Mouse (Mus musculus) midbrain, embryonic 10.5 days (tissue): ENCODE measurements at regions not wholly inside any gene's neighbourhood (a gene's known extent, or its start where the extent isn't known, plus 50 kb on each side); places are given as distances from the start of the nearest gene placed in this dataset.

Source experiments
- DNase-seq: peaks from one replicate; pipeline ENCODE4 v3.0.0-alpha.2; 2017; ENCODE audit warnings: low spot score
- H3K27ac ChIP-seq: fragments of 300-500 bp; sonication (generic); replicated peaks from 2 replicates; pipeline ENCODE4 v1.5.1; 2016; ENCODE audit warnings: mild to moderate bottlenecking
- H3K27me3 ChIP-seq: fragments of 300-500 bp; sonication (generic); 2 replicates; pipeline ENCODE4 v1.6.1; 2016; ENCODE audit warnings: low read depth, mild to moderate bottlenecking; ENCODE audit not compliant: poor library complexity, severe bottlenecking
- H3K36me3 ChIP-seq: fragments of 300-500 bp; sonication (generic); 2 replicates; pipeline ENCODE4 v1.6.1; 2016; ENCODE audit warnings: mild to moderate bottlenecking, moderate library complexity
- H3K4me1 ChIP-seq: fragments of 300-500 bp; sonication (generic); 2 replicates; pipeline ENCODE4 v1.6.1; 2016
- H3K4me3 ChIP-seq: fragments of 300-500 bp; sonication (generic); 2 replicates; pipeline ENCODE4 v1.5.1; 2016; ENCODE audit warnings: mild to moderate bottlenecking, moderate library complexity
- H3K9me3 ChIP-seq: fragments of 300-500 bp; sonication (generic); replicated peaks from 2 replicates; pipeline ENCODE4 v1.6.1; 2016; ENCODE audit warnings: mild to moderate bottlenecking
- WGBS: fragments of 180-500 bp; shearing (Covaris S2); methylation state at CpG from one replicate; pipeline ENCODE4 v1.1.7; 2016; 5-methylcytosine and 5-hydroxymethylcytosine counted together

DNA sequence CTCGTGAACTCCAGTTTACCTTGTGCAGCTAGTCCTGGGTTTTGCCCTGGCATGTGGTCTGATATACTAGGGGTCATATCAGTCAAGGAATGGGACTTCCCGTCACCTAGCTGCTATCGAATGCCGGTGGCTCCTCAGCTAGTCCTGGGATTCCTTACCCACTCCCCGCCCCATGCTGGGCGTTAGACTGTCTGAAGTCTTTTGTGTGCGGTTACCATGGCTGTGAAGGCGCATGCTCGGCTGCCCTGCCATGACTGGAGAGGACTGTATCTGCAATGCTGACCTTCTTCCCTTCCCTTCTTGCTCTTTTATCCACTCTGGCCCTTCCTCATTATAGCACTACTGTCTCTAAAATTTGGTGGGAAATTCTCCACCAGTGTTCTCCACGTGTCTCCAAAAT, 210.3 kb upstream of the Pfn2 start:
- Histone ChIP-seq H3K36me3 (no peaks in the 10 kb centered on the region), H3K27ac (0 out of 2 replicates have a peak overlapping the region, but pooled peaks have one; percentile 34), H3K27me3 (no peaks in the 10 kb centered on the region), H3K4me3 (no peak overlapping the region), H3K9me3 (no peaks in the 10 kb centered on the region), H3K4me1 (peaks cover 12% of the 10 kb centered on the region)
- WGBS: 29% methylated on average over 10 of the region's 10 CpGs
- DNase-seq: peak; percentile 49

DNA sequence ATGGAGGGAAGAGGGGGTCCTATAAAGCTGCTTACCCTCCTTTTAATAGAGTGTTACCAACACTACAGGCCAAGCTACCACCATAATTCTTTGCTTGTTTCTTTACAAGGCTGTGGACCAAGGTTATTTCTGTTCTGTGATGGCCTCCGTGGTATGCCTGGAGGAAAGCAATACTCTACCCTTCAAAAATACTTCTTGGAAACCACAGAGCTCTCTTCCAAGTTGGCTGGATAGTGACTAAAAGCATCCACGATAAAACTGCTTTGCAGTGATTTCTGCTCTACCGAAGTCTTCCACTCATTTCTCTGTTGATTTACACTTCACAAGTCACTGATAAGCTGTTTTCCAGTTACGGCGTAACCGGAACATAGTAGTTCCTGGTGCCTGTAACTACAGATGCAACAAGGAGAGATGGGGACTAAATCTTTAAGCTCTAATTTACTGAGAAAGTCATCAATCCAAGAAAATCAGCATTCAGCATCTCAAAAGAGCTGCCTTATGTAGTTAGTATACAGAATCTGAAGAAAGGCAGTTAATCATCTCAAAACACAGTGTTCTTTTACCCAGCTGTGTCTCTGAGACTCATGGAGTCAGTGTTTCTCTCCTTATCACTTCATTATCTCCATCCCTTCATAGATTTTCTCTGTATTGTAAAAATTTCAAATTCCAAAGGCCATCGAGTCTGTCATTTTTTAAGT, 216.1 kb upstream of the Pfn2 start:
- Histone ChIP-seq H3K9me3 (no peaks in the 10 kb centered on the region), H3K27me3 (no peaks in the 10 kb centered on the region), H3K4me1 (peaks cover 6% of the 10 kb centered on the region), H3K27ac (no peak overlapping the region), H3K4me3 (no peak overlapping the region), H3K36me3 (no peaks in the 10 kb centered on the region)
- no peak for DNase-seq
- 94% methylated on average over 7 of the region's 7 CpGs for WGBS

DNA sequence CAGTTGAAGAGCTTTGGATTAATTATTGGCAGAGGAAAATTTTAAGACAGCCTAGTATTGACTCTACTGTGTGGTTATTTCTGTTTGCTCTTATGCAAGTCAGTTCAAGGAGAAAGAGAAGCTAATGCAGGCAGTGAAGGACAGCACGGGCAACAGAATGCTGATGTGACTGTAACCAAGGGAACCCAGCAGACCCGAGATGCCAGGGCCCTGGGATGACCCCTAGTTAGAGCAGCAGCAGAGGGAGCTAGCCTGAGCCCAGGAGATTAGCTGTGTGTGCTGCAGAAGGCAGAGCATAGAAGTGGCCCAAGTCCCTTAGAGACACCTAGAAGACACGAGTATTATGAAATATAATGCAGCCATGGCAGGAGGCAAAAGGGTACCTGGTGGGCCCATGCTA, 223.7 kb upstream of the Pfn2 start:
- peak; percentile 33 for DNase-seq
- WGBS: 33% methylated on average over 3 of the region's 3 CpGs

DNA sequence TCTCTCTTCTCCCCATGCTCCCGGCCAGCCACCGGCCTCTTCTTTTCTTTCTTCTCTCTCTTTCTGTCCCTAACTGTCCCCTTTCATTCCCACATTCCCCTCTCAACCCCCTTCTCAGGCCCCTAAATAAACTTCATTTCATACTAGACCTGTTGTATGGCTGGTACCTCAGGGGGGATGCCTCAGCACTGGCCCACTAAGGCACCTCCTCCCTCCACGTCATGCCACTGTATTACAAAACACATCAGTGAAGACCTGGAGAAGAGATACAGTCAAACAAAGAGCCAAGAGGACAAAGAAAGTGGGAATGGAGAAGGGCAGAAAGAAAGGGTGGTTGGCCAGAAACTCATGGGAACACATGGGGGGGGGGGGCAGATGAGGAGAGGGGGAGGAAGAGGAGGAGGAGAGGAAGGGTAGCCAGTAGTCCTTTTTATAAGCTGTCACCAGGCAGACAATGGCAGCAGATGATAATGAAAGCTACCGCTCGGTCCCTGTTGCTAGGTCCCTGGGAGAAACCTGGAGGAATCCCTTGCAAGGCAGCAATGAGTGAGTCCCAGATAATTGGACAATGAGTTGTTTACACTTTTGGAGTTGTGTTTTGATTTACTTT, 224.5 kb upstream of the Pfn2 start:
- peaks cover 24% of the 10 kb centered on the region for H3K4me1 ChIP-seq
- no peaks in the 10 kb centered on the region for H3K9me3 ChIP-seq
- no peaks in the 10 kb centered on the region for H3K27me3 ChIP-seq
- DNase-seq: peak; percentile 50
- peak overlapping the region; percentile 80 for H3K27ac ChIP-seq
- 0 out of 2 replicates have a peak overlapping the region, but pooled peaks have one; percentile 9 for H3K4me3 ChIP-seq
- no peaks in the 10 kb centered on the region for H3K36me3 ChIP-seq
- 35% methylated on average over 5 of the region's 5 CpGs for WGBS

More for the DNA sequence above, 223.7 kb upstream of the Pfn2 start:
- H3K9me3 ChIP-seq: no peaks in the 10 kb centered on the region
- H3K36me3 ChIP-seq: no peaks in the 10 kb centered on the region
- peak overlapping the region; percentile 80; the same call in 1 of the 2 replicates for H3K27ac ChIP-seq
- H3K4me3 ChIP-seq: no peak overlapping the region
- H3K4me1 ChIP-seq: peaks cover 24% of the 10 kb centered on the region
- H3K27me3 ChIP-seq: no peaks in the 10 kb centered on the region

DNA sequence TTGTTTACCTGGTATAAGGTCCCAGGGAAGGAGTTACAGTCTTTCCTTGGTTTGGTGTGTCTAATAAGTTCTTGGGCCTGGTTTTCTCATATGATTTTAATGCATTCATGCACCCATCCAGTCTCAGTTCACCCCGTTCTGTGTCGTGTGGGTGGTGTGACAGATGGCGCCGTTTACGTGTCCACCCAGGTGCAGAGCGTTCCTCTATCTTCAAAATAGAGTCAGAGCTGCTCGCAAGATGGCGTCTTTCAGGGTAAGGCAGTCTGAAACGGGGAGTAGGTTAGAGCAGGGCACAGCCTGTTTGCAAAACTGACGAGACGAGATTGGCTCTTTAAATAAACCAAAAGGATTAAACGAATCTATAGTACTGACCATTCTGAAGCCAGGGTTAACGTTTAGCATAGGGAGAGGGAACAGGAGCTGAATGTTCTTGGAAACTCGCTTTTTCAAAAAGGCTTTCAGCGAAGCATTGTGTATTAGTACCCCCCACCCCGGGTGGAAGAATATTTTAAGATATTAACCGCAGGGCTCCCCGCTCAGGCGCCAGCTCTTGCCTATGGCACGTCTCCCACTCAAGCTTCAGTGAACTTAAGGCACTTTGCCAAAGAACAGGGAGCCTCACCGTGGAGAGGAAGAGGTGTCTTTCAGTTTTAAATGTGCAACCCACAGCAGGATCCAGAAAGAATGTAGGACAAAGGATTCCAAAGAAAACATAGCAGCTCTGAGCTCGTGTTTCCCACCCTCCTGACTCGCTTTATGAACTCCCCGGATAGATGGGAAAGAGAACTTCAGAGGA, 241.7 kb upstream of the Pfn2 start:
- Histone ChIP-seq H3K4me3 (no peak overlapping the region), H3K36me3 (no peaks in the 10 kb centered on the region), H3K4me1 (no peaks in the 10 kb centered on the region), H3K27me3 (no peaks in the 10 kb centered on the region), H3K9me3 (no peaks in the 10 kb centered on the region), H3K27ac (no peak overlapping the region)
- no peak for DNase-seq
- WGBS: 90% methylated on average over 24 of the region's 24 CpGs

DNA sequence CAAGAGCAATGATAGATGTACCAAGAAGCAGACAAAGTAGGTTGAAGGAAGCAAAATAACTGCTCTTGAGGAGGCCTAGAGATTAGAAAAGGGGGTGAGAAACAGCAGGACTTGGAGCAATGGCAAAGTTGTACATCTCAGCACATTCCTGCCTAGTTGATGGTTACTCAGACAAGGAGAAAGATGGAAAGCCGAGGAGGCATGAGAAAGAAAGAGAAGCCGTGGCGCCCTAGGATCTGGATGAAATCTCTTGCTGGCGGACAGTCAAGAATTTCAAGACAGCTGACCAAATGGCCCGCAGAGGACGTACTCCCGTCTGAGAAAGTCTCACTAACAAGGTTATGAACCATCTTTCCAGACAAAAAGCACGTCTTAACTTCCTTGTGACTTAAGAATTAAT, 242.5 kb upstream of the Pfn2 start:
- no peaks in the 10 kb centered on the region for H3K36me3 ChIP-seq

DNA sequence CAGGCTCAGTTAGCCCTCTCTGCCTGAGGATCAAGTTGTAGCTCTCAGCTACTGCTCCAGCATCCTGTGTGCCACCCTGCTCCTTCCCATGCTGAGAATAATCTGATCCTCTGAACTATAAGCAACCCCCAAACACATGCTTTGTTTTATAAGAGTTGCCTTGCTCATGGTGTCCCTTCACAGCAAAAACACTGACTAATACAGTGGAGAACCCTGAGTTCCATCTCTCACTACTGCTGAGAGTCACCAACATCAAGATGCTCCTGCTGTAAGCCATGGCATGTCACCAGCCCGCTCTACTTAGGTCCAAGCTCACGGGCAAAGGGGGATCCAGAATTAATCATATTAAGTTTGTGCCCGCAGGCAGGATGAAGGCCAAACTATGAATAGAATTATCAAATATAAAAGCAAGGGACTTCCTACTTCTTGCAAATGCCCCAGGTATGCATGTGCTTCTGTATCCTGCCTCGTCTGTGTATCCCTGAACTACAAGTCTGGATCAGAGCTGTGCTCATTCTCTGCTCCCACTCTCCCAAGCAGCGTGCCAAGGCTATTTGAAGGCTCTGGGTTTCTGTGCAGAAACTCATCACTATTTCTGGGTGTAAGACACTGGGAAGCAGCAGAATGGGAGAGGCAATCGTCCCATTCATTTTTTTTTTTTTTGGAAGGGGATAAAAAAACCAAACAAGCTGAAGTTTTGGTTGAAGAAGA, 243.7 kb upstream of the Pfn2 start:
- DNase-seq: no peak
- H3K9me3 ChIP-seq: no peaks in the 10 kb centered on the region
- H3K27ac ChIP-seq: no peak overlapping the region
- H3K4me3 ChIP-seq: no peak overlapping the region
- no peaks in the 10 kb centered on the region for H3K36me3 ChIP-seq
- H3K4me1 ChIP-seq: no peaks in the 10 kb centered on the region
- 92% methylated on average over 6 of the region's 6 CpGs for WGBS
- H3K27me3 ChIP-seq: no peaks in the 10 kb centered on the region

More for the DNA sequence above, 242.5 kb upstream of the Pfn2 start:
- Histone ChIP-seq H3K4me1 (no peaks in the 10 kb centered on the region), H3K27me3 (no peaks in the 10 kb centered on the region), H3K27ac (no peak overlapping the region), H3K4me3 (no peak overlapping the region), H3K9me3 (no peaks in the 10 kb centered on the region)
- WGBS: 96% methylated on average over 8 of the region's 8 CpGs
- no peak for DNase-seq

DNA sequence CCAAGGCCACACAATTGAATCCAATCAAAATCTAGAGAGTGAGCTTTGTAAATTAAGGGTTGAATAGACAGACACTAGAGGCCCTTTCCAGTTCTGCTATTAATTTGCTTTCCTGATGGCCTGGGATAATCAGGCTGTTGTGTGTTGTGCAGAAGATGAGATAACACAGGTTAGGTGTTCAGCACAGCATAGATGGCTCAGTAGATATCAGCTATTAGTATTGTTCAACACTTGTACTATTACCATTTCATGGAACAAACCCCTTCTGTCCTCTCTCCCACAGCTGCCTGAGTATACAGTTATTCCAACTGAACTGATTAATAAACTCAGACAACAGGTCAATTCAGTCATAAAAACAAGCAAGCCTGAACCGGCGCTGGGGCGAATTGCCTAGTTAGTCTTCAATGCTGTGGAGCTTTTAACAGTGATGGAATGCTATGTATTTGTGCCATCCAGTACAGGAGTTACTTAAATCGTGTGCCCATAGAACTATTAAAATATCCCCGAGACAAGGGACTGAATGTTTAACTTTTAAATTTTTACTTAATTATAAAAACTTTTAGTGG, 263.1 kb upstream of the Pfn2 start:
- Histone ChIP-seq H3K27me3 (no peaks in the 10 kb centered on the region), H3K9me3 (no peaks in the 10 kb centered on the region), H3K27ac (no peak overlapping the region), H3K4me3 (no peak overlapping the region), H3K4me1 (peaks cover 7% of the 10 kb centered on the region; the same call in 1 of the 2 replicates), H3K36me3 (no peaks in the 10 kb centered on the region)
- WGBS: 88% methylated on average over 5 of the region's 5 CpGs
- DNase-seq: no peak

DNA sequence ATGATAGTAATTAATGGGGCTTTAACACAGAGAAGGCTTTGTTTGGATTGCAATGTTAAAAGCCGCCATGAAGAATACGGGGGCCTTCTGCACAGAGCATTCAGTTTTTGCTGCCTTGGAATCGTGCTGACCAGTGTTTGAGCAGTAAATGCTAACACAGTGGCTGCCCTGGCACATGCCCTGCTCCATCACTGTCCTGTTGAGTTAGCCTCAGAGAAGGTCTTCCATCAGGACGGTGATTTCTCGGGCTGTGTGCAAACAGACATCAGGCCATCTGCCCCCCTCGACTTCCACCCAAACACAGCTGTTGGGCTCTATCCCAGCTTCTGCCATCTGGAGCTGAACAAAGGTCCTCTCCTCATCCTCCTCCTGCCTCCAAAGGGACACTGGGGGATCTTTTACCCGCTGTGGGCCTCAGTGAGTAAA, 264.6 kb upstream of the Pfn2 start:
- no peak for DNase-seq
- H3K4me1 ChIP-seq: peaks cover 7% of the 10 kb centered on the region; the same call in 1 of the 2 replicates
- no peaks in the 10 kb centered on the region for H3K9me3 ChIP-seq
- no peaks in the 10 kb centered on the region for H3K27me3 ChIP-seq
- no peaks in the 10 kb centered on the region for H3K36me3 ChIP-seq
- H3K27ac ChIP-seq: 0 out of 2 replicates have a peak overlapping the region, but pooled peaks have one; percentile 28
- 68% methylated on average over 7 of the region's 7 CpGs for WGBS
- H3K4me3 ChIP-seq: no peak overlapping the region

DNA sequence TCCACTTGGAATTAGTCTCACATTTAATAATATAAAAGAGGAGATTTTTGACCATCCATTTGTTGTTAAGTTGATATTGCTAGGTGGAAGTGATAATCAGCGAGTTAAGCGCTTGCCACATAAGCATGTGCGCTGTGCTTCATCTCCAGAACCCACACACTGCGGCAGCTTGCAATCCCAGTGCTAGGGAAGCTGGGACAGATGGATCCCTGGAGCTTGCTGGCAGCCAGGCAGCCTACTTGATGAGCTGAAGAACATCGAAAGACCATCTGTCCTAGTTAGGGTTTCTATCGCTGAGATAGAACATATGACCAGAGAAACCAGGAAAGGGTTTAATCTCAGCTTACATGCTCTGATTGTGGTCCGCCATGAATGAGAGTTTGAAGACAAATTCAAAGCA, 266.1 kb upstream of the Pfn2 start:
- H3K4me1 ChIP-seq: peaks cover 7% of the 10 kb centered on the region; the same call in 1 of the 2 replicates
- H3K27ac ChIP-seq: no peak overlapping the region
- no peak overlapping the region for H3K4me3 ChIP-seq
- 95% methylated on average over 7 of the region's 7 CpGs for WGBS
- no peaks in the 10 kb centered on the region for H3K9me3 ChIP-seq
- DNase-seq: no peak
- no peaks in the 10 kb centered on the region for H3K27me3 ChIP-seq
- no peaks in the 10 kb centered on the region for H3K36me3 ChIP-seq

DNA sequence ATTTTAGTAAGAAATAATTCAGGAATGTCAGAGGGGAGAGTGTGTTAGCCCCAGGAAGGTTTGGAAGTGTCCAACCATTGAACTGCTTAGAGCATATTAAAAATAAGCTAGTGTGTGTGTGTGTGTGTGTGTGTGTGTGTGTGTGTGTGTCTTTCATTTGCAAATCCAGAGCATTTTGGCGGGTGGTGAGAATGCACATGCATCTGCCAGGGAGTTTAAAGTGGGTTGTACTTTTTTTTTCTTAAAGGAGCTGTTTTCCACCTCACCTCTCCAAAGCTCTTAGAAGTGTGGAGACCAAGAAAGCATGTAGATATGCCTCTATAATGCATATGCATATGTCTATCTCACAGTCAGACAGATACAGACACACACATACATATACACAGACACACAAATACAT, 267.6 kb upstream of the Pfn2 start:
- Histone ChIP-seq H3K4me1 (peaks cover 7% of the 10 kb centered on the region; the same call in 1 of the 2 replicates), H3K27me3 (no peaks in the 10 kb centered on the region), H3K27ac (no peak overlapping the region), H3K9me3 (no peaks in the 10 kb centered on the region), H3K36me3 (no peaks in the 10 kb centered on the region), H3K4me3 (no peak overlapping the region)
- no peak for DNase-seq
- 59% methylated on average over 1 of the region's 1 CpGs for WGBS

DNA sequence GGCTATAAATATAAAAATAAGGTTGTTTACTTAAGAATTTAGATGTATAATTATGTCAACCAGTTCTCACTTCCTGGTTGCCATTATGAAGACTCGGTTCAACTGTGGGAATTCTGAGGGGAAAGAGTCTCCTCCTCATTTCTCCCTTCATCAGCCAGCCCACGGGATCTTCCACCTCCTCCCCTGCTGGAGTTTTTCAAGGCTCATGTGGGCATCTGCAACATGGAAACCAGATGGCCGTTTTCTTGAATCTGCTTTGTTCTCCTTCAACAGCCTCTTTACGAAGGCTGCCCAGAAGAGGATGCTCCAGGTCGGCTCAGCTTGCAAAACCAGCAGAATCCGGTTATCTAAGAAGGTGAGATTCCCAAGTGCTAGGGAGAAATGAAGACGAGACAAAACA, 269.0 kb upstream of the Pfn2 start:
- H3K4me1 ChIP-seq: peaks cover 7% of the 10 kb centered on the region; the same call in 1 of the 2 replicates
- no peak for DNase-seq
- H3K9me3 ChIP-seq: no peaks in the 10 kb centered on the region
- H3K27me3 ChIP-seq: no peaks in the 10 kb centered on the region
- no peak overlapping the region for H3K4me3 ChIP-seq
- no peaks in the 10 kb centered on the region for H3K36me3 ChIP-seq
- H3K27ac ChIP-seq: no peak overlapping the region
- WGBS: 78% methylated on average over 7 of the region's 7 CpGs
